Mouse (Mus musculus) heart, postnatal 0 days (tissue): ENCODE measurements around the gene Glipr2.

Source experiments
- CTCF ChIP-seq: IDR thresholded peaks from 2 replicates; pipeline ENCODE4 v1.5.1; 2016; ENCODE audit warnings: antibody characterized with exemption, control low read depth, low read depth
- EP300 ChIP-seq: IDR thresholded peaks from 2 replicates; pipeline ENCODE4 v1.6.1; 2016; ENCODE audit warnings: antibody characterized with exemption, low read depth

DNA sequence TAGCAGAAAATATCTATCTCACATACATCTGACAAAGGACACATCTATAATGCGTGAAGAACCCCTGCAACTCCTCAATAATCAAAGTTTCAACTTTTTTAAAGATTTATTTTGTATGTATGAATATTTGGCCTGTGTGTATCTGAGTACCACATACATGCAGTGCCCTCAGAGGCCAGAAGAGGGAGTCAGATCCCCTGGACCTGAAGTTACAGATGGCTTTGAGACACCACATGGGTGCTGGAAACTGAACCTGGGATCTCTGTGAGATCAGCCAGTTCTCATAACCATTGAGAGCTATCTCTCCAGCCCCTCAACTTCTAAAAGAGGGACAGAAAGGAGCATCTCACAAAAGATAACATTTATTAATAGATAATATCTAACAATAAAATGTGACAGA lies 36.6 kb upstream of the Glipr2 start:
- TF ChIP-seq CTCF (no peak), EP300 (no peak)
